Mouse (Mus musculus) heart, postnatal 4 days (tissue): ENCODE results near the gene Csrp3. TPM values are rescaled to one million over a fixed set of nuclear protein-coding genes. Genes with fewer than 3 reads are reported as not detected.

Experiments
- DNase-seq: peaks from one replicate; pipeline ENCODE4 v3.0.0; 2021
- total RNA-seq, 2 experiments: library from RNA; stranded (reverse); gene quantifications; 2 replicates each; pipeline ENCODE4 v1.2.3; 2021

Gene Csrp3
- total RNA-seq, 2 experiments from 2014 or later: 1,381 to 1,460 TPM

GRCm38 (mm10) chr7:48829177-48829910 lies 18.5 kb downstream of the Csrp3 start:
- DNase-seq: peak; percentile 70

DNA sequence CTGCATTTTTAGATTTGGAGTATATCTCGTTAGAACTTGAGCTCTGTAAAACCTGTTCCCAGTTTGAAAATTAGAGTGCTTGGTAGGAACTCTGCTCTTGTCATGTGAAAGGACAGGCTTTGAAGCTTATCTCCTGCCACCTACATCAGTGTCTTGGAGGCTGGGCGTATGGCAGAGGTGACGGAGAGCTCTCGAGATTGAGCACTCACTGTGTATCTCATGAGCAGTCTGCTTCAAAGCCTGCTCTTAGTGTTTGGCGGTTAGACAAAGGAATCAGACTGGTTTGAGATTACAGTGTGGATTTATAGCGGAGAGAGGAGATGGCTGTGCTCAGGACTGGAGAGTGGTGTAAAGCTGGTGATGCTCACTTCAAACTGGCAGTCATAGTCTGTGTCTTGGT lies 22.7 kb downstream of the Csrp3 start:
- DNase-seq: no peak

DNA sequence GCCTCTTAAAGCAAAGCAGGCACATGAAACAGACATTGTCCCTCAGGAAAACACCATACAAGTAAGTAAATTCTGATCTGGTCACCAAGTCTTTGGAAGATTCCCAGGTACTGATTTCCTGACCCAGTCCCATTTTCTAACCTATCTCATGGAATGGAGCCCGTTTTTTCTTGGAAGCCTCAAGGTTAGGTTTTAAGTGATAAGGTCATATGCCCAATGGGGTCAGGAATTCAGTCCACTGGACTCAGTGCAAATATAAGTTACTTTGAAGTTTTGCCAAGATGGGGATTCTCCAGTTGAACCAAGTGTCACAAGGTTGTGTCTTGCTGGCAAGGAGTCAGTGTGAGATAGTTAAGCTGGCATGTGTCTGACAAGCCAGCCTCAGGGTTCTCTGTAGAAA lies 23.2 kb downstream of the Csrp3 start:
- DNase-seq: no peak

GRCm38 (mm10) chr7:48823621-48824020 lies 24.2 kb downstream of the Csrp3 start:
- no peak for DNase-seq

DNA sequence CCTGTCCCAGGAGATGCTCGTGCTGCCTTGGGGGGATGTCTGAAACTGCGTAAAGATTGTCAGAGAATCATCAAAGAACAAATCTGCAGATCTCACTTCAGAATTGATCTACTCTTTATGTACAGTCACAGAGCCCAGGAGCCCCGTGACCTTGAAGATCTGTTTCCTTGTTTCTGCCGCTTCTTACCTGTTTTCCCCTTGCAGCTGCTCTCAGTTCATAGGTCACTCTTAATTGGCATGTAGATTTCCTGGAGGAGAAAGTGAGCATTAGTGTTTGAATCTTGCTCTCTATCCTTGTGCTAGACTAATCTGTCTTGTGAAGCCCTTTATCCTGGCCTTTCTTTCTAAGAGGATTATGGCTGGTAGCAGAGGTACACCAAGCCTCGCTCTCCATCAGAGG lies 26.2 kb downstream of the Csrp3 start:
- DNase-seq: no peak

GRCm38 (mm10) chr7:48813594-48813993 lies 34.2 kb downstream of the Csrp3 start:
- no peak for DNase-seq

GRCm38 (mm10) chr7:48812358-48812757 lies 35.5 kb downstream of the Csrp3 start:
- DNase-seq: no peak

- DNase-seq: no peak
Observed at GRCm38 (mm10) chr7:48810652-48811051, 37.2 kb downstream of the Csrp3 start.

GRCm38 (mm10) chr7:48806587-48806986 lies 41.2 kb downstream of the Csrp3 start:
- DNase-seq: no peak

DNA sequence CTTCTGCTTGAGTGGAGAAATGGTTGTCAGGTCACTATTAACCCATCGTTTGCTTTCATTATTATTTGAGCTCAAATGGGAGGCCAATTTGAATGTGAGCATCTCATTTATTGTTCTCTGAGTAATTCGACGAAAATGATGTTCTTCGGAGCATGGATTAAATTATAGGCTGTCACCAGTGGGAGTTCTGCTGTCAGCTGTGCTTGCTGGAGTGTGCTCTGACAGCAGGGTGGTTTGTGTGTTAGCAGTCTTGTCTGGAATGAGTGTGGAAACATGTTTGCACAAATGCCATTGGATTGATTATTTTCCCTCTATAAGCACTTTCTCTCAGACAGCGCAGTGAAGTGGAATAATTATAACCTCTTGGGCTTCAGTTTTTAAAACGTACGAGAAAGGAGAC lies 44.5 kb downstream of the Csrp3 start:
- DNase-seq: no peak

- DNase-seq: no peak
Observed at GRCm38 (mm10) chr7:48795130-48795529, 52.7 kb downstream of the Csrp3 start.

DNA sequence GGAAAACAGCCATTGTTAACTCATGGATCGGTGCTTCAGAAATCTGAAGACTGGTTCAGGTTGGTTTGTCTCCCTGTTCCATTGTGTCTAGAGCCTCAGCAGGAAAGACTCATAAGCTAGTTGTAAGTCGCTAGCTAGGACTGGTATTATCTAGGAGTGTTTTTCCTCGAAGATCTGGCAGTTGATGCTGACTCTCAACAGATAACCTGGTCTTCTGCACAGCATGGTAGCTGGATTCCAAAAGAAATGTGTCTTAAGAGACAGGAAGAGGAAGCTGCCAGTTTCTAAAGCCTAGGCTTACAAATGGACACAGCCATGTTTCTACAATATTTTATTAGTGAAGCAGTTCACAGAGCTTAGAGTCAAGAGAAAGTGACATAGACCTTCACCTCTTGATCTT lies 56.4 kb downstream of the Csrp3 start:
- no peak for DNase-seq

DNA sequence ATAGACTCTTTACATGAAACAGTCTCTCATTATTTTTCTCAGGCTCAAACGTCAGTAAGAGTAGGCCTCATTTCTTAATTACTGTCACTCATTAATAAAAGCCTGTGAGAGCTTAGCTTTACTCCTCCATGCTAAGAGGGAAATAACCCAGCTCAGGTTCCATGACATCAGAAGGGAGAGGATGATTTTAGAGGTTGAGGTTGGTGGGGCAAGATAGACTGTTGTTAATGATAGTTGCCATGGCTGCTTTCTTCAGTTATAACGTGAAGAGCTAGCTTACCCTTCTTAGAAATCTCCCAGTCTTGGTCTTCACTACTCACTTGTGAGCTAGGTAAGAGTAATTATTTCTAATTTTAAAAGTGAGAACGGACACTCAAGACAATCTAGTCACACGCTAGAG lies 57.7 kb downstream of the Csrp3 start:
- DNase-seq: no peak

DNA sequence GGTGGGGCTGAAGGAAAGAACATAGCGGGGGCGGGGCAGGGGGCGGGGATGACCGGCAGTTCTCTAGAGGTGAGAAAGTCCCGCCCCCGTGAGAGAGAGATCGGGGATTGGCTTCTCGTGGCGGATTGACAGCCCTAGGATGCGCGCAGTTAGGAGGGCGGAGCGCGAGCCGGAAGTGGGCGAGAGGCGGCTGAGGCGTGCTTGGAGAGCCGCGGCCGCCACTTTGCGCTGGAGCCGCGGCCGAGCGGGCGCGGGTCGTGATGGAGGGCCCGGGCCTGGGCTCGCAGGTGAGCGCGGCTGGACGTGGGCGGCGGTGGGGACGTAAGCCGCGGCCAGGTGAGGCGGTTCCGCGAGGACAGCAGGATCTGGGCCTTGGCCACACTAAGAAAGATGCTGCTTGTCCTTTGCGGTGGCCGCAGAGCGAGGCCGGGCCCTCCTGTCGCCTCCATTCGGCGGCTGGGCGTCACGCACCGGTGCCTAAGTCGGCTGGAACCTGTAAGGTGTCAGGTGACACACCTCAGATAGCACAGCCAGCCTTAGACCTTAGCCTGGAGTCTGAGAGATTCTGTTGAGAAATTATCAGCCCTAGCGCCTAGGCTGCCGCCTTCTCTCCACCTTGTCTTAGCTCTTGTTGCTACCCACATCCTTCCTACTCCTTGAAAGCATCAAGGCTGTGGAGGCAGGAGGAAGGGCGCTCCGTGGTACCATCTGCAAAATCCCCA lies 58.8 kb downstream of the Csrp3 start, which contains the start of gene Zdhhc13:
TSS of gene Zdhhc13 (plus strand) at position 153 of the 722 bp plus-strand sequence.
- DNase-seq: peak; percentile 93

- DNase-seq: no peak
Observed at GRCm38 (mm10) chr7:48788348-48788747, 59.5 kb downstream of the Csrp3 start.

DNA sequence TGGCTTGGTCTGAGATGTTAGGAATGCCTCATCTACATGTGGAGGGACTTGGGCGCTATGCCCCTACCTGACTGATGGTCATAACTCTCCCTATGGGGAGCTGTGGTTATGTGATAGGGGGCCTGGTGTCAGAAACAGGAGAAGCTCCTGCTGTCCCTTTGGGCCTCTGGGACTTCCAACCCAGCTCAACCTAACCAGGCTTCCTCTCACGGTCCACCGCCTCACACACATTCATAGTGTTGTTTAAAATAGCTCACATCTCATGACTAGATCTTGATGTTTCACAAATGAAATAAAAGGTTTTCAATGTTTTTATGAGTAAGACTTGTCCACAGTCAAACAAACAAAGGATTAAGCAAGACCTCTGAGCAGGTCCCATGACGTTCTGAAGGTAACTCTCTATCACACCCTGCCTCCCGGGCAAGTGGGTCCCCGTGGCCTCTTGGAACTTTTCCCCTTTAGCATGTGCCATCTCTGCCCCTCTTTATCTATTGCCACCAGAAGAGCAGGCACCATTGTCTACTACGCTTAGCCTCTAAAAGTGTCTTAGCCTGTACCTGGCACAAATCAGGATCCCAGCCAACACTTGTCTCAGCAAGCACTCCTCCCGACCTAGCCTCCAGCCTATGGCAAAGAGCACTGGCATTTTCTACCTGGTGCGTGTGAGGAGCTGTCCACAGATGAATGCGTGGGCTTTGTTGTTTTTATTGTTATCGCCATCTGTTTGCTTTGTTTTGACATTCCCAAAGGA lies 62.9 kb downstream of the Csrp3 start:
- DNase-seq: no peak

GRCm38 (mm10) chr7:48782432-48782831 lies 65.4 kb downstream of the Csrp3 start:
- no peak for DNase-seq

Other genes with a start within 250 kb of the Csrp3 start
- gene Mrgprb3, start 204.2 kb downstream of the Csrp3 start, total RNA-seq: not detected
- 10 to 100 TPM; 21.2 to 22.6 TPM for gene Zdhhc13, start 59.0 kb downstream of the Csrp3 start, total RNA-seq
- 10 to 100 TPM; 17.6 to 18.5 TPM for gene E2f8, start 33.6 kb upstream of the Csrp3 start, total RNA-seq
- 100 to 1,000 TPM; 106 to 112 TPM for gene Nav2, start 60.7 kb upstream of the Csrp3 start, total RNA-seq